ENCODE assay signal across 9 mouse cellular contexts in the genomic region with DNA sequence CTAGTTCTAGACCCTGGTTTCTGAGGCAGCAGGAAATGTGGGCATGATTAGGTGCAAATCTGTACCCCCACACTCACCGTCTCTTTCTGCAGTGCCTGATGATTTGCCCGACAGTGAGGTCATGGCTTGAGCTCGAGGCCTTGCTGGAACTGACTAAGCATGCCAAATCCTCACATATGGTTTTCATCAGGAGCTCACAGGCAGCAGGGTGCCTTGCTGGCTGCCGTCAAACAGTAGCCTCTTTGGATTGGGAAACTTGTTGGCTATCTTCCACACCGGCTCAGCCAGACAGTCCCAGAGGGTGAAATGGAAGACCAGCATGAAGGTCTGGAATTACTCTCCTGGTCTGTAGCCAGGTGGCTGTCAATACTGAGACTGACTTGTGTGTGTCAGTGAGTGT.
A peak's percentile ranks its signal among the peaks of the same experiment; 100 is the strongest.
DNase-seq lines count a peak whose midpoint lies in the region; ATAC-seq and TF ChIP-seq lines count a peak whose summit lies in the region.
"Had no signal": no experiment of that assay in that cellular context is flagged by ENCODE, and none has a peak within 500 bp of the region (broad histone marks: within the 10 kb centered on the region; RNA-seq: fewer than 3 reads in every experiment).

No protein-coding gene starts in this region.

- peak; percentile 95 for ATAC-seq in lung, postnatal 0 days

- no peak overlapping the region for H3K27ac ChIP-seq in lung, postnatal 0 days (ENCODE audit: low read length)
- H3K27ac ChIP-seq: liver, embryonic 13.5 days had no signal

- 0 out of 2 replicates have a peak, but pooled peaks have one; percentile 3 for TF ChIP-seq CTCF in lung, postnatal 0 days (IDR thresholded peaks at IDR 0.05)

- 39% methylated on average over 5 of the region's 5 CpGs for WGBS in lung, postnatal 0 days

- intact Hi-C loops in left cerebral cortex, postnatal 36 days (cut with DNase I) = no loop called here

- DNase-seq in right cerebral cortex, adult 18-20 months = peak; percentile 7
- DNase-seq in right cerebral cortex, postnatal 36 days (ENCODE audit: low spot score in 2 of 2) = no peak
- peak; percentile 85 for DNase-seq in embryo, embryonic 11 days
- peak; percentile 98 for DNase-seq in heart, adult 11 months
- peak; percentile 3 for DNase-seq in kidney, adult 18-20 months
- DNase-seq in lung, postnatal 0 days (ENCODE audit: low spot score) = peak; percentile 89
- no peak for DNase-seq in thymus, postnatal 36 days
- no peak for DNase-seq in left cerebral cortex, postnatal 36 days (ENCODE audit: low spot score in 2 of 2)
- DNase-seq: liver, embryonic 13.5 days had no signal

- H3K4me3 ChIP-seq in lung, postnatal 0 days (ENCODE audit: low read depth, low read length) = no peak overlapping the region
- H3K4me3 ChIP-seq: liver, embryonic 13.5 days had no signal

- H3K27me3 ChIP-seq in lung, postnatal 0 days (replicated peaks; ENCODE audit: insufficient read depth, low read length) = no peaks in the 10 kb centered on the region
- H3K27me3 ChIP-seq: liver, embryonic 13.5 days had no signal

- no peaks in the 10 kb centered on the region for H3K4me1 ChIP-seq in lung, postnatal 0 days (ENCODE audit: insufficient read depth, low read depth, low read length)
- H3K4me1 ChIP-seq: liver, embryonic 13.5 days had no signal

- no peaks in the 10 kb centered on the region for H3K36me3 ChIP-seq in lung, postnatal 0 days (ENCODE audit: insufficient read depth, low read length)
- H3K36me3 ChIP-seq: liver, embryonic 13.5 days had no signal

- peak; percentile 64 for TF ChIP-seq EP300 in lung, postnatal 0 days (IDR thresholded peaks at IDR 0.05)

- H3K9ac ChIP-seq in lung, postnatal 0 days (replicated peaks; ENCODE audit: low read depth) = no peak overlapping the region
- H3K9ac ChIP-seq: liver, embryonic 13.5 days had no signal

- no peaks in the 10 kb centered on the region for H3K9me3 ChIP-seq in lung, postnatal 0 days (ENCODE audit: low read length)

- H3K4me2 ChIP-seq in lung, postnatal 0 days (replicated peaks; ENCODE audit: low read depth, low read length) = no peak overlapping the region
- H3K4me2 ChIP-seq: liver, embryonic 13.5 days had no signal

Comparison
In these comparisons a context has a peak if more than half of its experiments do, and no peak if none do; other contexts are left out.
1. DNase-seq: peak in right cerebral cortex, adult 18-20 months (single experiment), embryo, embryonic 11 days (single experiment), heart, adult 11 months (single experiment), kidney, adult 18-20 months (single experiment) and lung, postnatal 0 days (single experiment); none in right cerebral cortex, postnatal 36 days (0 of 2), thymus, postnatal 36 days (0 of 2) and left cerebral cortex, postnatal 36 days (0 of 2).